Mouse (Mus musculus) bone marrow macrophage, adult 2 months (primary cell): ENCODE measurements around the gene Adam1b.

Experiments used
- CTCF ChIP-seq: IDR thresholded peaks from 2 replicates; pipeline ENCODE4 v1.5.1; 2012; ENCODE audit warnings: low read depth, mild to moderate bottlenecking, low read length, moderate library complexity
- POLR2A ChIP-seq: IDR thresholded peaks from 2 replicates; pipeline ENCODE4 v1.6.1; 2012; ENCODE audit warnings: mild to moderate bottlenecking, low read depth, low read length, borderline replicate concordance

DNA sequence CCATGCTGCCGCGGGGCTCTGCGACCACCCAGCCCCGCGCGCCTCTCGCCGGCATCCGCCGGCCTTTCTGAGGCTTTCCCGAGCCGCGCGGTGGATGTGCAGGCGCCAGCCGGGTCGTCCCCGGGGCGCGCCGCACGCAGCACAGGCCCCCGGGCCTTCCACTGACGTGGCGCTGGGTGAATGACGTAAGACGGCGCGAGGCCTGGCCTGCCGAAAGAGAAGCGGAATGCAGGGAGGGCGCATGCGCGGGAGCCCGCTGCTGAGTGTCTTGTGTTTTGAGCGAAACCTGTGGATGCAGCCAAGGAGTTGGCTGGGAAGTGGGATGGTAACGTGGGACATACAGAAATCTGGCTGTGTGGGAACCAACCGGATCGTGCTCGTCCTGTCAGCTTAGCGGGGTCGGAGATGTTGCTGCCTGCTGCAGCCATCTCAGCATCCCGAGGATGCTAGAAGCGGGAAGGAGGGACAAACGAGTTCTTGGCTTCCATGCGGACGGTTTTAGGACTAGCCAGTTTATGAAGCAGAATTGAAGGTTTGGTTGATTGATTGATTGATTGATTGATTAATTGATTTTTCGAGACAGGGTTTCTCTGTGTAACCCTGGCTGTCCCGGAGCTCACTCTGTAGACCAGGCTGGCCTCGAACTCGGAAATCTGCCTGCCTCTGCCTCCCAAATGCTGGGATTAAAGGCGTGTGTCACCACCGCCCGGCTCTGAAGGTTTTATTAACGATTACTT is 42.7 kb upstream of the Adam1b start, which contains the start of gene Mapkapk5:
- no peak for TF ChIP-seq POLR2A
- no peak for TF ChIP-seq CTCF
